Mouse (Mus musculus): ENCODE data around the gene Mug1.

DNA sequence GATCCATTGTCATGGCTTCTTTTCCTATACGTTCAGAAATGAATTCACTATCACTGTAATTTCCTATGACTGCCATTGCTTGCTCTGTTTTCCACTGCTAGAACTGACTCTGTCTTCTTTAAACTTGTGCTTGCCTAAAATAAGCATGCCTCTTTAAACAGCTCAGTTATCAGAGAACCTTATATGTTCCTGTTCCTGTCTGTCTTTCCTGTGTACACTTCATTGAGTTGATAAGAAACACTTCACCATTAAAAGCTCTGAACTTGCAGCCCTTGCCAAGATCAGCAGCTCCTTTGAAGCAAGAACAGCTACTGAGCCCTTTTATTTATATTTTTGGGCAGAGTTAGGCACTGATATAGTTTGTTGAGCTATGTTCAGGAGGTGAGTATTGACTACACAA, 10.0 kb downstream of the Mug1 start:
- TF ChIP-seq CTCF (IDR thresholded peaks at IDR 0.05) (no peak), EP300 (IDR thresholded peaks at IDR 0.05) (no peak)
